Mouse (Mus musculus): ENCODE data around the gene Fn1. TPM values are rescaled to one million over a fixed set of nuclear protein-coding genes. Genes with fewer than 3 reads are reported as not detected.

The Fn1 gene
- polyA plus RNA-seq, 1 experiment = 112 TPM

DNA sequence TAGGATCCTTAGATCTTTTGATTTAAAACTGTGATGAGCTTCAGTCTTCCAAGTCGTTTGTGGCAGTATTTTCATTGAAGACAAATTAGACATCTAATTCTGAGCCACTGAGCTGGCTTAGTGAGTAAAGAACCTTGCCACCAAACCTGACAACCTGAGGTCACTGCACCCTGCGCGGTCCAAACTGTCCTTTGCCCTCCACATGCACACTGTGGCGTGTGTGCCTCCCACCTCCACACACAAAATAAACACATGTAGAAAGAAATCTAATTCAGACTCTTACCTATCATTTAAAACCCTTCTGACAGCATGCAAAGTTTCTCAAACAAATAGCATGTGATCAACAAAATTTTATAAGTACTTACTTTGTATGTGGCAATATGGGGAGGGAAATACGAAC lies 6.2 kb downstream of the Fn1 start:
- no peak overlapping the region for H3K4me3 ChIP-seq (replicated peaks; ENCODE audit: control insufficient read depth, low read depth, low read length)
- TF ChIP-seq POLR2A (IDR thresholded peaks at IDR 0.05; ENCODE audit: borderline replicate concordance, control insufficient read depth, low read depth, low read length) = no peak
- TF ChIP-seq CTCF (IDR thresholded peaks at IDR 0.05; ENCODE audit: control insufficient read depth, insufficient read depth, low read length) = no peak
- no peaks in the 10 kb centered on the region for H3K4me1 ChIP-seq (ENCODE audit: control insufficient read depth, insufficient read depth, low read length)
- WGBS = 80% methylated on average over 5 of the region's 5 CpGs
- H3K27ac ChIP-seq (ENCODE audit: control insufficient read depth, insufficient read depth, low read depth, low read length, poor library complexity) = no peak overlapping the region

DNA sequence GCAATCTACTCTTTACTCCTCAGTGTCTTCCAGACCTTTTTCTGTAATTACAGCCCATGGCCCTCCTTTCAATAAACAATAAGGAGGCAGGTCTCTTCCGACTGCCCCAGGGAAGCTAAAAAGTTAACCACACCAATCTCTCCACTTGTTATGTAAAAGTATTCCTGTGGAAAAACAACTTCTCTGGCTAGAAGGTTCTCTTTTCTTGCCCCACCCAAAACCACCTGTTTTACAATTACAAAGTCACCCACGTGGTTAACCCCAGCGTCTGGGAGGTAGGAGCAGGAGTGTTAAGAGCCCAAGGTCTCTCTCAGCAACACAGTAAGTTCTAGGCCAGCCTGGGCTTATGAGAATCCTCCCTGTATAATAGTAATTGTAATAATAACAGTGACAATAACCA lies 7.0 kb downstream of the Fn1 start:
- TF ChIP-seq POLR2A (IDR thresholded peaks at IDR 0.05; ENCODE audit: borderline replicate concordance, control insufficient read depth, low read depth, low read length) = no peak
- TF ChIP-seq CTCF (IDR thresholded peaks at IDR 0.05; ENCODE audit: control insufficient read depth, insufficient read depth, low read length) = no peak
- H3K4me3 ChIP-seq (replicated peaks; ENCODE audit: control insufficient read depth, low read depth, low read length) = no peak overlapping the region
- no peak overlapping the region for H3K27ac ChIP-seq (ENCODE audit: control insufficient read depth, insufficient read depth, low read depth, low read length, poor library complexity)
- H3K4me1 ChIP-seq (ENCODE audit: control insufficient read depth, insufficient read depth, low read length) = no peaks in the 10 kb centered on the region
- WGBS = 26% methylated on average over 3 of the region's 3 CpGs

DNA sequence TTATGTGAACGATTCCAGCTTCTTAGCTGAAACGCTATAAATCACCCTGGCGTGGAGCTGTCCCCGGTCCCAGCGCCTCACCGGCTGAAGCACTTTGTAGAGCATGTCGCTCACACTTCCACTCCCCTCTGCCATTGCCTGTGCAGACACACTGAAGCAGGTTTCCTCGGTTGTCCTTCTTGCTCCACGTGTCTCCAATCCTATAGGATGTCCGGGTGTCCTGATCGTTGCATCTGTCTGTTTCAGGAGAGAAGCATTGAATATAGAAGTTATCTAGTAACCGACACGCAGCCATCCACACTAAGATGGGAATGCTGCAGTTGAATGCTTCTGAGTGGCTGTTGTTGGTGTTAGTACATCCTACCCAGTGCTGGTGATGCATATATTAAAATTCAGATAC lies 7.5 kb downstream of the Fn1 start:
- 86% methylated on average over 13 of the region's 13 CpGs for WGBS
- no peak overlapping the region for H3K27ac ChIP-seq (ENCODE audit: control insufficient read depth, insufficient read depth, low read depth, low read length, poor library complexity)
- H3K4me3 ChIP-seq (replicated peaks; ENCODE audit: control insufficient read depth, low read depth, low read length) = no peak overlapping the region
- TF ChIP-seq CTCF (IDR thresholded peaks at IDR 0.05; ENCODE audit: control insufficient read depth, insufficient read depth, low read length) (no peak), POLR2A (IDR thresholded peaks at IDR 0.05; ENCODE audit: borderline replicate concordance, control insufficient read depth, low read depth, low read length) (no peak)
- no peaks in the 10 kb centered on the region for H3K4me1 ChIP-seq (ENCODE audit: control insufficient read depth, insufficient read depth, low read length)

DNA sequence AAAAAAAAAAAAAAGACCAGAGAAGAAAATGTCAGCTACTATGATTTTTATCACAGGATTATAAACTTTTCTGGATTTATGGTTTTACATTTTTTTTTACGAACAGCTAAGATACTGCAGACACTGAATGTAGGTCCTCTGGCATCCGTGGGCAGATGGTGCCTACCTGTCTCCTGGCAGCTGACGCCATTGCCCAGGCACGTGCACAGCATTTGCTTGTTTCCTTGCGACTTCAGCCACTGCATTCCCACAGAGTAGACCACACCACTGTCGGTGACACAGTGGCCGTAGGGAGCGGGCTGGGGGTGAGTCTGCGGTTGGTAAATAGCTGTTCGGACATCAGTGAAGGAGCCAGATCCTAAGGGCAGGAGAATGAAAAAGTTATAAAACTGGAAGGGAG lies 10.2 kb downstream of the Fn1 start:
- WGBS = 89% methylated on average over 10 of the region's 10 CpGs
- TF ChIP-seq CTCF (IDR thresholded peaks at IDR 0.05; ENCODE audit: control insufficient read depth, insufficient read depth, low read length) (no peak), POLR2A (IDR thresholded peaks at IDR 0.05; ENCODE audit: borderline replicate concordance, control insufficient read depth, low read depth, low read length) (no peak)
- Histone ChIP-seq H3K4me1 (ENCODE audit: control insufficient read depth, insufficient read depth, low read length) (no peaks in the 10 kb centered on the region), H3K27ac (ENCODE audit: control insufficient read depth, insufficient read depth, low read depth, low read length, poor library complexity) (no peak overlapping the region), H3K4me3 (replicated peaks; ENCODE audit: control insufficient read depth, low read depth, low read length) (no peak overlapping the region)

DNA sequence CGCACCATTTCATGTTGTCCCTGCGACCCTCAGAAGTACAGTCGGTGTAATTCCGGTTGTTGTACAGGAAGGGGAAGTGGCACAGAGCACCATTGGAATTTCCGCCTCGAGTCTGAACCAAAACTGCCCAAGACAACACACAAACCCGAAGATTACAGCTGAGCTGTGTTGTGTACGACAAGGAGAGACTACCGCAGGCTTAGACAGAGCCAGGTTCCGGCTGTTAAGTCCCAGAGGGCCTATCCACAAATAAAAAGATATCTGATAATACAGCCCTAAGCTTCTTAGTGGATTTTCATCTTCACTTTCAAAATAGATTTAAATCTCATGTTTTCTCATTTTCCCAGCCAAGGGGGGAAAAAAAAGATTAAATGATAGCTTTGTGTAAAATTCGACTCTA lies 11.8 kb downstream of the Fn1 start:
- TF ChIP-seq CTCF (IDR thresholded peaks at IDR 0.05; ENCODE audit: control insufficient read depth, insufficient read depth, low read length) (no peak), POLR2A (IDR thresholded peaks at IDR 0.05; ENCODE audit: borderline replicate concordance, control insufficient read depth, low read depth, low read length) (no peak)
- 81% methylated on average over 11 of the region's 11 CpGs for WGBS
- Histone ChIP-seq H3K4me3 (replicated peaks; ENCODE audit: control insufficient read depth, low read depth, low read length) (no peak overlapping the region), H3K4me1 (ENCODE audit: control insufficient read depth, insufficient read depth, low read length) (no peaks in the 10 kb centered on the region; the same call in 1 of the 2 replicates), H3K27ac (ENCODE audit: control insufficient read depth, insufficient read depth, low read depth, low read length, poor library complexity) (no peak overlapping the region)

DNA sequence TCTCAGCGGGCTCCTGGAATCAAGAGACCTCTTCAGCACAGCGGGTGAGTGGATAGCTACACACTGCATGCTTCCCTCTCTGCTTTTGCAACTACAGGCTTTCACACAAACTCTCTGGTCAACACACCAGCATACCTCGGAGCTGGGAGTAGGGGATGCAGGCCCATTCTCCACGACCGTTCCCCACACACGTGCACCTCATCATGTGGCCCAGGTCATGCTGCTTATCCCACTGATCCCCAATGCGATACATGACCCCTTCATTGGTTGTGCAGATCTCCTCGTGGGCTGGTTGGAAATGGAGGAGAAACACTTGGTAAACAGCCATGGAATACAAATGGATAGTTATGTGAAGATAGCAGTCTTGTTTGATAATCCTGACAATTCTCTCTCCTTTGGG lies 12.8 kb downstream of the Fn1 start:
- WGBS = 88% methylated on average over 8 of the region's 8 CpGs
- no peaks in the 10 kb centered on the region; the same call in 1 of the 2 replicates for H3K4me1 ChIP-seq (ENCODE audit: control insufficient read depth, insufficient read depth, low read length)
- no peak overlapping the region for H3K27ac ChIP-seq (ENCODE audit: control insufficient read depth, insufficient read depth, low read depth, low read length, poor library complexity)
- TF ChIP-seq POLR2A (IDR thresholded peaks at IDR 0.05; ENCODE audit: borderline replicate concordance, control insufficient read depth, low read depth, low read length) (no peak), CTCF (IDR thresholded peaks at IDR 0.05; ENCODE audit: control insufficient read depth, insufficient read depth, low read length) (no peak)
- H3K4me3 ChIP-seq (replicated peaks; ENCODE audit: control insufficient read depth, low read depth, low read length) = no peak overlapping the region

DNA sequence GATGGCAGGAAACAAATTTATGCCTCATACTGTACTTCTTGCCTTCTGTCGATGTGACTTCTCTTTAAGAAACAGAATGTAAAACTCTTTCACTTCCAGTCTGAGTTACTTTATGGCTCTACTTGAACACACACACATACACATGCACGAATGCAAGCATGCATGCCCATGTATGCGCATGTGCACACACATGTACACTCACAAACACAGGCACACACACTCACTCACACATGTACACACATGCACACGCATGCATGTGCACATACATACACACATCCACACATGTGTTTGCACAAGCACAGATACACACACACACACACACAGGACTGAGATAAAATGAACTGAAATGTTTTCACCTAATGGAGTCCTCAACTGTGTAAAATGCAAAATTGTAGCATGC lies 16.3 kb downstream of the Fn1 start:
- no peak overlapping the region for H3K4me3 ChIP-seq (replicated peaks; ENCODE audit: control insufficient read depth, low read depth, low read length)
- no peak overlapping the region for H3K27ac ChIP-seq (ENCODE audit: control insufficient read depth, insufficient read depth, low read depth, low read length, poor library complexity)
- H3K4me1 ChIP-seq (ENCODE audit: control insufficient read depth, insufficient read depth, low read length) = no peaks in the 10 kb centered on the region; the same call in 1 of the 2 replicates
- no peak for TF ChIP-seq POLR2A (IDR thresholded peaks at IDR 0.05; ENCODE audit: borderline replicate concordance, control insufficient read depth, low read depth, low read length)
- 85% methylated on average over 4 of the region's 4 CpGs for WGBS

DNA sequence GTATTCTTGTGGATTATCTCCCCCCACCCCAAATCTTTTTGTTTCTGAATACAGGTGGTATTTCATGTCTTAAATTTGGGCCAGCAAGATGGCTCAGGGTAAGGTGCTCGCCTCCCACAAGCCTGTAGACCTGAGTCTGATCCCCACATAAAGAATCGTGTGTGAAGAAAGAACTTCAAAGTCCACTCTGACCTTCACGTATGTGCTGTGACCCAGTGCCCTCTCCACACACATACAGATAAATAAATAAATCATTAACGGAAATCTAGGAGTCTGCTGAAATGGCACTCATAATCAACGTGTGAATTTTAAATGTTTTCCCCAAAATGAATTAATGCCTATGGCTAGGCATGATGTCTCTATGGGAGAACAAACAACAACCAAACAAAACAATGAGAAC lies 16.9 kb downstream of the Fn1 start:
- Histone ChIP-seq H3K4me3 (replicated peaks; ENCODE audit: control insufficient read depth, low read depth, low read length) (no peak overlapping the region), H3K27ac (ENCODE audit: control insufficient read depth, insufficient read depth, low read depth, low read length, poor library complexity) (no peak overlapping the region), H3K4me1 (ENCODE audit: control insufficient read depth, insufficient read depth, low read length) (no peaks in the 10 kb centered on the region; the same call in 1 of the 2 replicates)
- no peak for TF ChIP-seq CTCF (IDR thresholded peaks at IDR 0.05; ENCODE audit: control insufficient read depth, insufficient read depth, low read length)
- TF ChIP-seq POLR2A (IDR thresholded peaks at IDR 0.05; ENCODE audit: borderline replicate concordance, control insufficient read depth, low read depth, low read length) = no peak
- 80% methylated on average over 5 of the region's 5 CpGs for WGBS

Measured in bone marrow, adult 2 months (tissue).